Mouse (Mus musculus): ENCODE data around the gene Mylk3. TPM values are rescaled to one million over a fixed set of nuclear protein-coding genes. Genes with fewer than 3 reads are reported as not detected.

Gene Mylk3
- polyA plus RNA-seq, 1 experiment from 2014 or later = 1.9 TPM

GRCm38 (mm10) chr8:85379142-85379781 is 6.9 kb downstream of the Mylk3 start:
- Histone ChIP-seq H3K27ac (no peak overlapping the region; the same call in 1 of the 2 replicates), H3K9me3 (replicated peaks) (no peaks in the 10 kb centered on the region), H3K9ac (no peak overlapping the region), H3K27me3 (no peaks in the 10 kb centered on the region), H3K4me1 (no peaks in the 10 kb centered on the region), H3K4me3 (no peak overlapping the region), H3K36me3 (no peaks in the 10 kb centered on the region), H3K4me2 (replicated peaks) (no peak overlapping the region)
- WGBS = 42% methylated on average over 2 of the region's 2 CpGs
- no peak for ATAC-seq (ENCODE audit: low FRiP score)

- Histone ChIP-seq H3K4me2 (replicated peaks) (no peak overlapping the region), H3K9ac (no peak overlapping the region), H3K4me3 (no peak overlapping the region), H3K9me3 (replicated peaks) (no peaks in the 10 kb centered on the region), H3K27ac (no peak overlapping the region), H3K36me3 (no peaks in the 10 kb centered on the region), H3K27me3 (no peaks in the 10 kb centered on the region), H3K4me1 (no peaks in the 10 kb centered on the region)
- no peak for ATAC-seq (ENCODE audit: low FRiP score)
- WGBS = 61% methylated on average over 3 of the region's 3 CpGs
Observed at GRCm38 (mm10) chr8:85376516-85376915, 9.6 kb downstream of the Mylk3 start.

GRCm38 (mm10) chr8:85374286-85374685 is 11.9 kb downstream of the Mylk3 start:
- Histone ChIP-seq H3K27ac (no peak overlapping the region), H3K36me3 (no peaks in the 10 kb centered on the region), H3K4me3 (no peak overlapping the region), H3K4me2 (replicated peaks) (no peak overlapping the region), H3K9me3 (replicated peaks) (no peaks in the 10 kb centered on the region), H3K27me3 (no peaks in the 10 kb centered on the region), H3K4me1 (no peaks in the 10 kb centered on the region), H3K9ac (no peak overlapping the region)
- WGBS = 58% methylated on average over 4 of the region's 4 CpGs
- ATAC-seq (ENCODE audit: low FRiP score) = no peak

- Histone ChIP-seq H3K9ac (no peak overlapping the region), H3K27me3 (no peaks in the 10 kb centered on the region), H3K36me3 (no peaks in the 10 kb centered on the region), H3K9me3 (replicated peaks) (no peaks in the 10 kb centered on the region), H3K4me3 (no peak overlapping the region), H3K27ac (no peak overlapping the region), H3K4me2 (replicated peaks) (no peak overlapping the region), H3K4me1 (no peaks in the 10 kb centered on the region)
- ATAC-seq (ENCODE audit: low FRiP score) = no peak
- WGBS = 71% methylated on average over 5 of the region's 5 CpGs
Observed at GRCm38 (mm10) chr8:85373435-85374039, 12.6 kb downstream of the Mylk3 start.

GRCm38 (mm10) chr8:85372465-85372839 is 13.7 kb downstream of the Mylk3 start:
- no peaks in the 10 kb centered on the region for H3K9me3 ChIP-seq (replicated peaks)
- no peak overlapping the region for H3K4me3 ChIP-seq
- H3K27ac ChIP-seq = no peak overlapping the region
- no peaks in the 10 kb centered on the region for H3K27me3 ChIP-seq
- no peaks in the 10 kb centered on the region for H3K36me3 ChIP-seq
- WGBS = 91% methylated on average over 1 of the region's 1 CpGs
- ATAC-seq (ENCODE audit: low FRiP score) = no peak
- no peak overlapping the region for H3K4me2 ChIP-seq (replicated peaks)
- no peak overlapping the region for H3K9ac ChIP-seq
- no peaks in the 10 kb centered on the region for H3K4me1 ChIP-seq

- no peaks in the 10 kb centered on the region for H3K36me3 ChIP-seq
- no peak overlapping the region for H3K27ac ChIP-seq
- WGBS = 82% methylated on average over 5 of the region's 5 CpGs
- ATAC-seq (ENCODE audit: low FRiP score) = no peak
- H3K27me3 ChIP-seq = no peaks in the 10 kb centered on the region
- no peak overlapping the region for H3K4me3 ChIP-seq
- H3K4me1 ChIP-seq = no peaks in the 10 kb centered on the region
- H3K4me2 ChIP-seq (replicated peaks) = no peak overlapping the region
- H3K9me3 ChIP-seq (replicated peaks) = no peaks in the 10 kb centered on the region
- no peak overlapping the region for H3K9ac ChIP-seq
Observed at GRCm38 (mm10) chr8:85371736-85372464, 14.2 kb downstream of the Mylk3 start.

- Histone ChIP-seq H3K9ac (no peak overlapping the region), H3K27me3 (no peaks in the 10 kb centered on the region), H3K9me3 (replicated peaks) (no peaks in the 10 kb centered on the region), H3K4me3 (no peak overlapping the region), H3K4me2 (replicated peaks) (no peak overlapping the region), H3K4me1 (peaks cover 6% of the 10 kb centered on the region), H3K36me3 (no peaks in the 10 kb centered on the region), H3K27ac (no peak overlapping the region)
- ATAC-seq (ENCODE audit: low FRiP score) = no peak
- WGBS = 49% methylated on average over 6 of the region's 6 CpGs
Observed at GRCm38 (mm10) chr8:85365176-85365575, 21.0 kb downstream of the Mylk3 start.

- no peak for ATAC-seq (ENCODE audit: low FRiP score)
- peaks cover 6% of the 10 kb centered on the region for H3K4me1 ChIP-seq
- H3K9me3 ChIP-seq (replicated peaks) = no peaks in the 10 kb centered on the region
- H3K27me3 ChIP-seq = no peaks in the 10 kb centered on the region
- H3K36me3 ChIP-seq = no peaks in the 10 kb centered on the region
- no peak overlapping the region for H3K4me2 ChIP-seq (replicated peaks)
- H3K27ac ChIP-seq = no peak overlapping the region
- no peak overlapping the region for H3K9ac ChIP-seq
- 86% methylated on average over 11 of the region's 11 CpGs for WGBS
- H3K4me3 ChIP-seq = no peak overlapping the region
Observed at GRCm38 (mm10) chr8:85364628-85365027, 21.5 kb downstream of the Mylk3 start.

GRCm38 (mm10) chr8:85363406-85363805 is 22.7 kb downstream of the Mylk3 start:
- no peak for ATAC-seq (ENCODE audit: low FRiP score)
- no peak overlapping the region for H3K4me2 ChIP-seq (replicated peaks)
- peaks cover 6% of the 10 kb centered on the region for H3K4me1 ChIP-seq
- H3K4me3 ChIP-seq = no peak overlapping the region
- no peaks in the 10 kb centered on the region for H3K36me3 ChIP-seq
- no peaks in the 10 kb centered on the region for H3K27me3 ChIP-seq
- H3K9ac ChIP-seq = no peak overlapping the region
- no peak overlapping the region for H3K27ac ChIP-seq
- 81% methylated on average over 6 of the region's 6 CpGs for WGBS
- H3K9me3 ChIP-seq (replicated peaks) = no peaks in the 10 kb centered on the region

- H3K27ac ChIP-seq = no peak overlapping the region
Observed at GRCm38 (mm10) chr8:85362211-85362610, 23.9 kb downstream of the Mylk3 start.

GRCm38 (mm10) chr8:85353287-85353686 is 32.9 kb downstream of the Mylk3 start:
- Histone ChIP-seq H3K27ac (no peak overlapping the region), H3K36me3 (no peaks in the 10 kb centered on the region), H3K9me3 (replicated peaks) (no peaks in the 10 kb centered on the region), H3K4me2 (replicated peaks) (no peak overlapping the region), H3K27me3 (no peaks in the 10 kb centered on the region), H3K4me1 (no peaks in the 10 kb centered on the region), H3K9ac (no peak overlapping the region), H3K4me3 (no peak overlapping the region)
- ATAC-seq (ENCODE audit: low FRiP score) = no peak
- 87% methylated on average over 4 of the region's 4 CpGs for WGBS

More at GRCm38 (mm10) chr8:85362211-85362610, 23.9 kb downstream of the Mylk3 start:
- Histone ChIP-seq H3K4me3 (no peak overlapping the region), H3K4me2 (replicated peaks) (no peak overlapping the region), H3K9ac (no peak overlapping the region), H3K36me3 (no peaks in the 10 kb centered on the region), H3K27me3 (no peaks in the 10 kb centered on the region), H3K9me3 (replicated peaks) (no peaks in the 10 kb centered on the region), H3K4me1 (peaks cover 6% of the 10 kb centered on the region)
- no peak for ATAC-seq (ENCODE audit: low FRiP score)
- WGBS = 86% methylated on average over 4 of the region's 4 CpGs

- WGBS = 73% methylated on average over 5 of the region's 5 CpGs
Observed at GRCm38 (mm10) chr8:85339871-85340573, 46.1 kb downstream of the Mylk3 start.

More at GRCm38 (mm10) chr8:85339871-85340573, 46.1 kb downstream of the Mylk3 start:
- H3K4me3 ChIP-seq = no peak overlapping the region
- peaks cover 4% of the 10 kb centered on the region; the same call in 1 of the 2 replicates for H3K4me1 ChIP-seq
- no peak for ATAC-seq (ENCODE audit: low FRiP score)
- no peaks in the 10 kb centered on the region for H3K36me3 ChIP-seq
- H3K27ac ChIP-seq = no peak overlapping the region
- H3K27me3 ChIP-seq = no peaks in the 10 kb centered on the region
- H3K9me3 ChIP-seq (replicated peaks) = no peaks in the 10 kb centered on the region
- H3K4me2 ChIP-seq (replicated peaks) = no peak overlapping the region
- no peak overlapping the region for H3K9ac ChIP-seq
